Mouse (Mus musculus): ENCODE measurements around the gene Gorab. TPM values are rescaled to one million over a fixed set of nuclear protein-coding genes. Genes with fewer than 3 reads are reported as not detected.

The Gorab gene
- polyA plus RNA-seq, 1 experiment from 2014 or later, result 26.2 TPM

DNA sequence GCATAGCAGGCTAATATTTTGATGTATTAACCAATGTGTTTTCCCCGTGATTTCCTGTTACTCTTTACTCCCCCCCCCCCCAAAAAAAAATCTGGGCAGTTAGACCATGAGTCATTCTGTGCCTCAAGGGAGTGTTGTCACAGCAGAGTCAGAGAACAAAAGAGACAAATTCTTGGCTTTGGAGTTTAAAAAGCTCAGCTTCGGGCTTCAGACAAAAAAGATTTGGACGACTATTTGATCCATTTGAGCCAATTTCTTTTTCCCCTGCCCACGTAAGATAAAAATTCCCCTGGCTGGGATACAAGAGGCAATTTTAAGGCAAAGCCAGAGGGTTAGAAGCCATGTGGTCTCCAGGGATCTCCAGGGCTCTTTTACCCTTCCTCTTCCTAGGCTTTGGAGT lies 23.4 kb downstream of the Gorab start:
- Histone ChIP-seq H3K27me3 (ENCODE audit: poor library complexity, severe bottlenecking) (no peaks in the 10 kb centered on the region), H3K27ac (no peak overlapping the region), H3K36me3 (replicated peaks) (peaks cover 22% of the 10 kb centered on the region), H3K9me3 (no peaks in the 10 kb centered on the region), H3K4me3 (no peak overlapping the region), H3K4me1 (peaks cover 13% of the 10 kb centered on the region)
- DNase-seq (ENCODE audit: extremely low spot score, low spot score), result no peak
- 48% methylated on average over 4 of the region's 4 CpGs for WGBS

DNA sequence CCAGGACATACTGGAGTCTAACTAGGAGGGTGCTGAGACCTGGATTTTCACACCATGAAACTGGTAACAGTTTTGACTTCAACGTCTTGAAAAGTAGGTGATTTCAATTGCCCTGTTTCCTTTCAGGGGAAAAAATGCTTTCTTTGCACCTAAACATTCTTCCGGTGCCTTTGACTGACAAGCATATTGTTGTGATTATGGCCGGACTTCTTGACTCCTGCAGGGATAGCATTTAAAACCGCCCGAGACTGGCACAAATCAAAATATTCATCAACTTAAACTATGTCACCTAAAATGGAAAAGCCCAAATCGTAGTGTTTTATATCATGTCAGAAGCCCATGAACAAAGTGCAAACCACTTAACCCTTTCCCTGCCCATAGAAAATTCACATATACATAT lies 25.5 kb downstream of the Gorab start:
- no peak for DNase-seq (ENCODE audit: extremely low spot score, low spot score)
- peaks cover 5% of the 10 kb centered on the region; the same call in 1 of the 2 replicates for H3K36me3 ChIP-seq (replicated peaks)
- H3K9me3 ChIP-seq, result no peaks in the 10 kb centered on the region
- H3K4me1 ChIP-seq, result peaks cover 17% of the 10 kb centered on the region
- no peak overlapping the region for H3K27ac ChIP-seq
- WGBS, result 57% methylated on average over 6 of the region's 6 CpGs
- H3K4me3 ChIP-seq, result no peak overlapping the region
- H3K27me3 ChIP-seq (ENCODE audit: poor library complexity, severe bottlenecking), result no peaks in the 10 kb centered on the region

DNA sequence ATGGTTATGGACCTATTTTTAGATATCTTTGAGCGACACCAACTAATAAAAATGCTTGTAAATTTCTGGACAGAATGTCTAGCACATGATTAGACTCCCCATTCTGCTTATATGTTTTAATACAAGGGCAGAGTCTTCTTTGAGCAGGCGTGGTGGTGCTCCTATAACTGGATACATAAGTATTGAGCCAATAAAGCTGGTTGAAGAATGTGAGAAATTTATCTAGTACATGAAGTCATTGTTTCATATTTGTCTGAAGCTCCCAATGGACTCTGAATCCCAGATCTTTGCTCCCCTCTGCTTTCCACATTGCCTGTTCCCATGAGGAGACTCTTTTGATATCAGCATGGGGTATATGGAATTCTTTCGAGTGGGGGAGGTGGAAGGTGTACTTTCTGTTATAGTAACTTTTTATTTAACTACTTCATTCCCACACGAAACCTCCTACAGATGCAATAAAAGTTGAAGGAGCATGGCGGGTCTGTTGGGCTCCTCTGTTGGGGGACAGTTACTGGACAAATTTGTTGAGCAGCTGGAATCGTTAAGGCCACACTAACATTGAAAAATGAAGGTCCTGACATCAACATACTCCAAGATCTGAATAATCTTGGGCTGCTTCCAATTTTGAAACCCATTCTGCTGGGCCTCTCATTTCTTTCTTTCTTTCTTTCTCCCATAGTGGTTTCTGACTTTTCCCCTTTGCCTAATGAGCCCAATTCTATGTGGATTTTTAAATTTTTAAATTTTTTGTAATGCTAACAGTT lies 26.5 kb downstream of the Gorab start:
- DNase-seq (ENCODE audit: extremely low spot score, low spot score), result no peak
- Histone ChIP-seq H3K27me3 (ENCODE audit: poor library complexity, severe bottlenecking) (no peaks in the 10 kb centered on the region), H3K4me3 (no peak overlapping the region), H3K4me1 (peaks cover 17% of the 10 kb centered on the region), H3K9me3 (no peaks in the 10 kb centered on the region), H3K36me3 (replicated peaks) (peaks cover 4% of the 10 kb centered on the region; the same call in 1 of the 2 replicates), H3K27ac (no peak overlapping the region)
- 86% methylated on average over 6 of the region's 6 CpGs for WGBS

DNA sequence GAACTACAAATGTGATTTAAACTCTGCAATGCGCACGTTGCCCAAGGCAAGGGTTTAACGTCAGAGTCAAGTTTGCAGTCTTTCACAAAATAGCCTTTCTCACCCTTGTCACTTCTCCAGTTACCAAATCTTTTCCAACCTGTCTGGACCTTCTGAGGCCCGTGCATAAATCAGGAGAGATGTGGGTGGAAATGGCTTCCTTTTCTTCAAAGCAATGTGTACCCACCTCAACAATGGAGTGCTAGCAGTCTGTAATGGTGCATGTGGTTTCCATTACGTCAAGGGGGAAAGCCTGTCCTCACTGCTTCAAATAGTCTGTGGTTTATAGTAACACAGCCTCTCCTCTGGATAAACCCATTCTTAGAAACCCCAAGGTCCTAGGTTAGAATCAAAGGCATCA lies 29.0 kb downstream of the Gorab start:
- peaks cover 12% of the 10 kb centered on the region for H3K4me1 ChIP-seq
- H3K27ac ChIP-seq, result no peak overlapping the region
- 69% methylated on average over 5 of the region's 5 CpGs for WGBS
- no peaks in the 10 kb centered on the region for H3K27me3 ChIP-seq (ENCODE audit: poor library complexity, severe bottlenecking)
- DNase-seq (ENCODE audit: extremely low spot score, low spot score), result no peak
- H3K9me3 ChIP-seq, result no peaks in the 10 kb centered on the region
- no peak overlapping the region for H3K4me3 ChIP-seq
- no peaks in the 10 kb centered on the region for H3K36me3 ChIP-seq (replicated peaks)

DNA sequence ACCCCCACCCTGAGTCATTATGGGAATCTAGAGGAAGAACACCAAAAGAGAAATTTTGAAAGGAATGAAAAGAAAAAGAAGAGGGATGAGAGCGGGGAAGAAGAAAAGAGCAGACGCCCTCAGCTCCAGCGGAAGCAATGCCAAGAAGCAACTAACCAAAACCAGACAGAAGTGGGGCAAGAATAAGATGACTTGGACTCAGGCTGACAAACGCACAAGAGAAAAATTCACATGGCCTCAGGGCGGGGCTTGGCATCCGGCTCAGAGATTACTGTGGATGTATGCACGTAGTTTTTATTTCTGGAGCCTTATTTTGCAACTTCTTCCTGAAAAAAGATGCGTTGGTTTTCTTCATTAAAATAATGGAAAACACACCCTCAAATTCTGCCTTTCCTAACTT lies 41.3 kb downstream of the Gorab start:
- WGBS, result 63% methylated on average over 8 of the region's 8 CpGs
- H3K4me3 ChIP-seq, result no peak overlapping the region
- no peaks in the 10 kb centered on the region for H3K9me3 ChIP-seq
- no peak overlapping the region for H3K27ac ChIP-seq
- DNase-seq (ENCODE audit: extremely low spot score, low spot score), result no peak
- H3K27me3 ChIP-seq (ENCODE audit: poor library complexity, severe bottlenecking), result no peaks in the 10 kb centered on the region
- H3K4me1 ChIP-seq, result peaks cover 22% of the 10 kb centered on the region
- no peaks in the 10 kb centered on the region for H3K36me3 ChIP-seq (replicated peaks)

DNA sequence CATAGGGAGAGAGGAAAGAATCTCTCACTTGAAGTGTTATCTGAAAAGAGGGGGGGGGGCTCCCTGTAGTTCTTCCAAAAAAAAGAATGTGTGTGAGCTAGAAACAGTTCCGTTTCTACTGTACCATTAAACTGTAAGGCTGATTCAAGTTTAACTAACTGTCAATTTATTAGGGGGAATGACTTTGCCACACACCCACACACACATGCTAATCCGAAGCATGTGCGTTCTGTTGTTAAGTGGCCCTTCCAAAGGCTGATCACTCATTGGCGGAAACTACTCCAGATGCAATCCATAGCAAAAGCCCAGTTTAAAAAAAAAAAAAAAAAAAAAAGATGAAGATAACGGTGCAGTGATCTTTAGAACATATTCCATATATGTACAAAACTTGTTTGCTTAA lies 42.1 kb downstream of the Gorab start:
- Histone ChIP-seq H3K9me3 (no peaks in the 10 kb centered on the region), H3K27ac (no peak overlapping the region), H3K36me3 (replicated peaks) (no peaks in the 10 kb centered on the region), H3K27me3 (ENCODE audit: poor library complexity, severe bottlenecking) (no peaks in the 10 kb centered on the region), H3K4me1 (peaks cover 22% of the 10 kb centered on the region), H3K4me3 (no peak overlapping the region)
- no peak for DNase-seq (ENCODE audit: extremely low spot score, low spot score)
- WGBS, result 81% methylated on average over 5 of the region's 5 CpGs

DNA sequence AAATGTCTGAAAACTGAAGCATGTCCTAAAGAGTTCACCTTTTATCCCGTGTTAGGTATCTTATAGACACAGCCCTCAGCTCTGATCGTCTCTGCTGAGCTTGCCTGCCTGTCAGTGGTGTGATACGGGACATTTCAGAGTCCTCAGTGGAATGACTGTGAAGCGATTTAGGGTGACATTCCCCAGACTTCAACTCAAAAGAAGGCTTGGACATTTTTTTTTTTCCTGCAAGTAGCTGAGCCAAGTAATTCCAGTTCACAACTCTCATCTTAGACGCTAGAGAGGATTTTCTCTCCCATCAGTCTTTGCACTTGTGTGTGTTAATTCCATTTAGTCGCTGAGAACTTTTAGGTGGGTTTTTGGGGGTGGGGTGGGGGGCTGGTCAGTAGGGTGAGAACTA lies 42.7 kb downstream of the Gorab start:
- H3K27ac ChIP-seq, result no peak overlapping the region
- H3K4me1 ChIP-seq, result peaks cover 26% of the 10 kb centered on the region
- WGBS, result 79% methylated on average over 6 of the region's 6 CpGs
- no peaks in the 10 kb centered on the region for H3K36me3 ChIP-seq (replicated peaks)
- H3K4me3 ChIP-seq, result no peak overlapping the region
- H3K27me3 ChIP-seq (ENCODE audit: poor library complexity, severe bottlenecking), result no peaks in the 10 kb centered on the region
- no peaks in the 10 kb centered on the region for H3K9me3 ChIP-seq
- no peak for DNase-seq (ENCODE audit: extremely low spot score, low spot score)

DNA sequence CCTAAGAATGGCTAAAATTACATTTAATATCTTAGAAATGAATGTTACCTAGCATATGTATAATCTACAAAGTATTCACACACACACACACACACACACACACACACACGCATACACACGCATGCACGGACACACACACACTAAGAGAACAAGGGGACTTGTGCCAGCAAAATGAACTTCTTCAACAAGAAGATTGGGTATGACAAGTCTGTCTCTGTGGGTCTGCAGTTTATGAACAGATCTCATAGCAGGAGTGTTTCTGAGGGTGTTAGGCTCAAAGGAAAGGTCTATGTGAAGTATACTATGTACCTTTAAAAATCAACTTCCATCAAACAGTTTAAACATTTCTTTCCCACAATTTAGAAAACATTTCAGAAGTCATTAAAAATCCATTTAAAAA lies 43.9 kb downstream of the Gorab start:
- Histone ChIP-seq H3K4me3 (no peak overlapping the region), H3K27ac (no peak overlapping the region), H3K4me1 (peaks cover 33% of the 10 kb centered on the region), H3K9me3 (no peaks in the 10 kb centered on the region), H3K27me3 (ENCODE audit: poor library complexity, severe bottlenecking) (no peaks in the 10 kb centered on the region), H3K36me3 (replicated peaks) (no peaks in the 10 kb centered on the region)
- DNase-seq (ENCODE audit: extremely low spot score, low spot score), result no peak
- WGBS, result 95% methylated on average over 3 of the region's 3 CpGs

DNA sequence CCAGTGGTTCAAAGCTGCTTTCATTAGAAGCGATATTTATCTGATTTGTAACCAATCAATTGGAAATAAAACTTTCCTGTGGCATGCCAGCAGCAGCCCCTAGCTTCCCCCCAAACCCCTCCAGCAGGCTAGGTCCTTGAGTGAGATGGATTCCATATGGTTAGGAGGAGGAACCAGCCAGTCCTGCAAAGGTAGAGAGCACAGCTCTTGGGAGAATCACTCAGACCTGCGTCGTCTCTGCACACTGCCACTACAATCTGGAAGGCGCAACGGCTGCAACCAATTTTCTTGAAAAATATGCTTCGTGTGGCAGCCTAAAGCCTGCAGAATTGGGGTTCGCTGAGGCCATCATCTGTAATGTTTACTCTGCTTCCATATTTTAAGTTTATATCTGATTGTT lies 45.3 kb downstream of the Gorab start:
- Histone ChIP-seq H3K4me1 (peaks cover 33% of the 10 kb centered on the region), H3K36me3 (replicated peaks) (no peaks in the 10 kb centered on the region), H3K27me3 (ENCODE audit: poor library complexity, severe bottlenecking) (no peaks in the 10 kb centered on the region), H3K27ac (no peak overlapping the region), H3K4me3 (no peak overlapping the region), H3K9me3 (no peaks in the 10 kb centered on the region)
- DNase-seq (ENCODE audit: extremely low spot score, low spot score), result no peak
- whole genome bisulfite sequencing, result 59% methylated on average over 7 of the region's 7 CpGs

DNA sequence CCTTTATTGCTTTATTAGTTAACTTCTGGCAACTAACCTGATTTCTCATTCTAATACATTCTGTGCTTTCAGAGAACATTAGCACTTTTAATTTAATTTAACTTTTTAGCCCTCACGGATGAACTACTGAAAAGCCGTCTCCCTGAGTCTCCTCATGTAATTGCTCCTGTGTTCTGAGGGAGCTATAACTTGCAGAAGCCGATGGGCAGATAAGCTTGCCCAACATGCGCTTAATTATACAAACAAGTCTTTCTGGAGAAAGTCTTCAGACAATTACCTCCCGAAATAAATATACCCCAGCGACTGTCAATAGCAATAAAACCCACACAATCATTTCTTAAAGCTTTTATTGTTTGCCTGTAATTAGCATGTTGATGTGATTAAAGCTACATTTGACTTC lies 45.7 kb downstream of the Gorab start:
- DNase-seq (ENCODE audit: extremely low spot score, low spot score), result no peak
- Histone ChIP-seq H3K4me3 (no peak overlapping the region), H3K36me3 (replicated peaks) (no peaks in the 10 kb centered on the region), H3K27me3 (ENCODE audit: poor library complexity, severe bottlenecking) (no peaks in the 10 kb centered on the region), H3K27ac (no peak overlapping the region), H3K4me1 (peaks cover 31% of the 10 kb centered on the region), H3K9me3 (no peaks in the 10 kb centered on the region)
- 61% methylated on average over 6 of the region's 6 CpGs for WGBS

DNA sequence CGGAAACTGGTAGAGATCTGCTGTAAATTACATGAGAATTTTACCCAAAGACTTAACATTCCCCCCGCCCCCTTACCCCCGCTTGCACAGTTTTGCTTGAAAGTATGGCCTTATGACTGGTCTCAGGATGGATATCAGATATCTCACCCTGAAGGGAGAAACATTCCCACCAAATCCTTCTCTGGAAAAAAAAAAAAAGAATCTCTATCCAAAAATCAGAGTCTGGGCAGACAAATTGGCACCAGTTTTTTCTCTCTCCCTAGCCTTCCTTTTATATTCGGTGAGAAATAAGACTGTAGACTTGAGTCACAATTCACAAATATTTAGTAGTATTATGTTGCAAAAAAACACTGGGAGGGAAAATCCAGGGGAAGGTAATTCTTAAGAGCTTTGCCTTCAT lies 47.3 kb downstream of the Gorab start:
- 70% methylated on average over 4 of the region's 4 CpGs for WGBS
- H3K27ac ChIP-seq, result no peak overlapping the region
- H3K9me3 ChIP-seq, result no peaks in the 10 kb centered on the region
- peaks cover 23% of the 10 kb centered on the region for H3K4me1 ChIP-seq
- DNase-seq (ENCODE audit: extremely low spot score, low spot score), result no peak
- H3K27me3 ChIP-seq (ENCODE audit: poor library complexity, severe bottlenecking), result no peaks in the 10 kb centered on the region
- no peaks in the 10 kb centered on the region for H3K36me3 ChIP-seq (replicated peaks)
- no peak overlapping the region for H3K4me3 ChIP-seq

DNA sequence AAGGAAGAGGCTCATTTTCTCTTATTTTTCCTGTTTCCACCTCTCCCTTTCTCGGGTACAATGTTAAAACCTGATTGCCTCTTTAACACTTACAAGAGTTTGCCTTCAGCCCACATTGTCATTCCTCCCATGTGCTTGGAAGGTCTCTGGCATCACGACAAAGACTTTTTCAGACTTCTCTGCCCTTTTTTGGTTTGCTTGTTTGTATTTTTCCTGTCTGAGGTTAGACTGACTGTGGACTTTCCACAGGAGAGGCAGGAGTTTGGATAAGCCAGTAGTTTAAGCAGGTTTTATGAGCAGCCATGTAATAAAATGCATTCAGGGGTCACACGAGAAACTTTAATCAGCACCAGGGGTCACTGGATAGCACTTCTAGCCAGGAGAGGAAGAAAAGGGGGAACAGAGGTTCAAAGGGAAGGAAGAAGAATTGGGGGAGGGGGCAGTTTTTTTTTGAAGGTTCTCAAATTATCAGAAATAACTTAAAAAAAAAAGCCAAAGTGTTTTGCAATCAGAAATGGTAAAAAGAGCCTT lies 47.8 kb downstream of the Gorab start:
- Histone ChIP-seq H3K36me3 (replicated peaks) (no peaks in the 10 kb centered on the region), H3K27me3 (ENCODE audit: poor library complexity, severe bottlenecking) (no peaks in the 10 kb centered on the region), H3K4me1 (peaks cover 23% of the 10 kb centered on the region), H3K27ac (no peak overlapping the region), H3K9me3 (no peaks in the 10 kb centered on the region), H3K4me3 (no peak overlapping the region)
- no peak for DNase-seq (ENCODE audit: extremely low spot score, low spot score)
- WGBS, result 47% methylated on average over 3 of the region's 3 CpGs

DNA sequence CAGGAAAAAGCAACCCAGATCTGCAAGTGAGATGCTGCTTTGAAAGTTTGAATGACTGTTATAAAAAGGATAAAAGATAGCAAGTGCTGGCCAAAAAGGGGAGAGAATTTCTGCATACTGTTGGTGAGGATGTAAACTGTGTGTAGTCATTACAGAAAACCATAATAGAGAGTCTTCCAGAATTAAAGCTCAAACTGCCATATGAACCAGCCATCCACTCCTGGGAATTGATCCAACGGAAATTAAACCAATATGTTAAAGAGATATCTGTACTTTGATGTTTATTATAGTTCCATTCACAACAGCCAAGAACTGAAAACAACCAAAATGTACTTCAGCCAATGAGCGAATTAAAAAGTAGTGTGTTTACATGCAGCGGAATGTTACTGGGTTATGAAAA lies 52.5 kb downstream of the Gorab start:
- Histone ChIP-seq H3K27ac (no peak overlapping the region), H3K9me3 (no peaks in the 10 kb centered on the region), H3K4me3 (no peak overlapping the region), H3K36me3 (replicated peaks) (no peaks in the 10 kb centered on the region), H3K27me3 (ENCODE audit: poor library complexity, severe bottlenecking) (no peaks in the 10 kb centered on the region), H3K4me1 (peaks cover 9% of the 10 kb centered on the region)
- WGBS, result 87% methylated on average over 3 of the region's 3 CpGs
- DNase-seq (ENCODE audit: extremely low spot score, low spot score), result no peak

Measured in forebrain, embryonic 10.5 days (tissue).